In the genomic region with DNA sequence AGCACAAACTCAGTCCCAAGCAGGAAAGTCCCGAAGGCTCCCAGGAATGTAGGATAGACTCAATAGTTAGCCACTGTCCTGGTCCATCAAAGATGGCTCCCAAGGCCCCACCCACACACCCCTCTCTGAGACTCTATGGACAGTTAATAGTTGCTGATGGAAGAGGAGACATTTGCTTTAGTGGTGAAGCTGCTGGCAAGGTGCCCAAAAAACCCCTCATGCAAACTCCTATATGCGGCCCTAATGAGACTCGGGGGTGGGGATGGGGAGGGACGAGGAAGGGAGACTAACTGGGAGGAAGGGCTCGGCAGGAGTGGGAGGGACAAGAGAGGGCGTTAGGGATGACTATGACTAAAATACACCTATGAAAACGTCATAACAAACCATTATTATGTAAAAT, we compare ENCODE assay signal across 22 mouse cellular contexts. TPM values are rescaled to one million over a fixed set of nuclear protein-coding genes. Genes with fewer than 3 reads are reported as not detected.
DNase-seq lines count a peak whose midpoint lies in the region; ATAC-seq and TF ChIP-seq lines count a peak whose summit lies in the region.
"Had no signal": no experiment of that assay in that cellular context is flagged by ENCODE, and none has a peak within 500 bp of the region (broad histone marks: within the 10 kb centered on the region; RNA-seq: fewer than 3 reads in every experiment).

No protein-coding gene starts in this region.

- TF ChIP-seq EP300 in stomach, postnatal 0 days (optimal IDR thresholded peaks at IDR 0.05): no peak

- no peaks in the 10 kb centered on the region for H3K36me3 ChIP-seq in heart, embryonic 15.5 days
- H3K36me3 ChIP-seq in kidney, postnatal 0 days (ENCODE audit: insufficient read depth, low read length): peaks cover 5% of the 10 kb centered on the region; the same call in 1 of the 2 replicates
- H3K36me3 ChIP-seq in limb, embryonic 12.5 days: peaks cover 12% of the 10 kb centered on the region
- 0 out of 2 replicates have a peak, but pooled peaks cover 3% of the 10 kb centered on the region for H3K36me3 ChIP-seq in stomach, postnatal 0 days (ENCODE audit: control insufficient read depth, insufficient read depth, low read length)
- H3K36me3 ChIP-seq: hindbrain, embryonic 15.5 days; neural tube, embryonic 13.5 days had no signal

- no peaks in the 10 kb centered on the region for H3K27me3 ChIP-seq in heart, embryonic 15.5 days
- no peaks in the 10 kb centered on the region for H3K27me3 ChIP-seq in kidney, postnatal 0 days (ENCODE audit: insufficient read depth, low read length)
- no peaks in the 10 kb centered on the region for H3K27me3 ChIP-seq in limb, embryonic 12.5 days
- H3K27me3 ChIP-seq in stomach, postnatal 0 days (ENCODE audit: control insufficient read depth, insufficient read depth, low read length): no peaks in the 10 kb centered on the region
- H3K27me3 ChIP-seq: hindbrain, embryonic 15.5 days; limb, embryonic 13.5 days; lung, embryonic 15.5 days; neural tube, embryonic 13.5 days had no signal

- H3K4me2 ChIP-seq in heart, embryonic 15.5 days: peak overlapping the region; percentile 33; the same call in 1 of the 2 replicates
- H3K4me2 ChIP-seq in kidney, postnatal 0 days (ENCODE audit: low read length): no peak overlapping the region
- no peak overlapping the region for H3K4me2 ChIP-seq in limb, embryonic 12.5 days
- H3K4me2 ChIP-seq in stomach, postnatal 0 days (replicated peaks; ENCODE audit: low read depth): no peak overlapping the region
- H3K4me2 ChIP-seq: hindbrain, embryonic 15.5 days; lung, embryonic 15.5 days; neural tube, embryonic 13.5 days had no signal

- 57% methylated on average over 7 of the region's 7 CpGs for WGBS in heart, embryonic 15.5 days
- 50% methylated on average over 7 of the region's 7 CpGs for WGBS in kidney, postnatal 0 days
- 75% methylated on average over 7 of the region's 7 CpGs for WGBS in limb, embryonic 12.5 days
- WGBS in stomach, postnatal 0 days: 54% methylated on average over 7 of the region's 7 CpGs

- H3K27ac ChIP-seq in heart, embryonic 15.5 days: peak overlapping the region; percentile 52
- peak overlapping the region; percentile 73; the same call in 1 of the 2 replicates for H3K27ac ChIP-seq in kidney, postnatal 0 days
- peak overlapping the region; percentile 66; the same call in 1 of the 2 replicates for H3K27ac ChIP-seq in limb, embryonic 12.5 days
- peak overlapping the region; percentile 40; the same call in 1 of the 2 replicates for H3K27ac ChIP-seq in stomach, postnatal 0 days (replicated peaks)
- H3K27ac ChIP-seq: heart, adult 2 months; hindbrain, embryonic 15.5 days; liver, embryonic 14.5 days; lung, embryonic 15.5 days; midbrain, embryonic 10.5 days; neural tube, embryonic 13.5 days had no signal

- no peak for DNase-seq in heart, postnatal 4 days
- no peak for DNase-seq in kidney, postnatal 0 days (ENCODE audit: low spot score)
- DNase-seq in kidney, postnatal 10 days: no peak
- DNase-seq in stomach, postnatal 0 days (ENCODE audit: low spot score): no peak
- no peak for DNase-seq in left cerebral cortex, adult 9 months (ENCODE audit: low spot score in 2 of 2)
- DNase-seq: adrenal gland, postnatal 36 days; cerebellum, adult 11-12 months; cerebellum, postnatal 10 days; forebrain, postnatal 0 days; gastrocnemius, postnatal 25 days had no signal

- no peak overlapping the region for H3K9ac ChIP-seq in heart, embryonic 15.5 days
- H3K9ac ChIP-seq in kidney, postnatal 0 days (ENCODE audit: low read depth, low read length): no peak overlapping the region
- no peak overlapping the region for H3K9ac ChIP-seq in limb, embryonic 12.5 days (replicated peaks)
- H3K9ac ChIP-seq in stomach, postnatal 0 days (ENCODE audit: low read length): no peak overlapping the region
- H3K9ac ChIP-seq: forebrain, postnatal 0 days; hindbrain, embryonic 15.5 days; liver, embryonic 14.5 days; lung, embryonic 15.5 days; neural tube, embryonic 13.5 days had no signal

- no peak overlapping the region for H3K4me3 ChIP-seq in heart, embryonic 15.5 days
- no peak overlapping the region for H3K4me3 ChIP-seq in kidney, postnatal 0 days (replicated peaks; ENCODE audit: low read depth, low read length)
- H3K4me3 ChIP-seq in limb, embryonic 12.5 days (replicated peaks): no peak overlapping the region
- H3K4me3 ChIP-seq in stomach, postnatal 0 days (ENCODE audit: low read depth, low read length): no peak overlapping the region
- H3K4me3 ChIP-seq: embryonic facial prominence, embryonic 10.5 days; heart, adult 2 months; hindbrain, embryonic 15.5 days; limb, embryonic 13.5 days; lung, embryonic 15.5 days; midbrain, embryonic 10.5 days; myocyte; neural tube, embryonic 13.5 days had no signal

- TF ChIP-seq CTCF in kidney, postnatal 0 days (IDR thresholded peaks at IDR 0.05; ENCODE audit: low read depth): no peak
- no peak for TF ChIP-seq CTCF in stomach, postnatal 0 days (IDR thresholded peaks at IDR 0.05; ENCODE audit: low read depth)

- no peaks in the 10 kb centered on the region for H3K9me3 ChIP-seq in heart, embryonic 15.5 days (replicated peaks)
- no peaks in the 10 kb centered on the region for H3K9me3 ChIP-seq in kidney, postnatal 0 days (replicated peaks; ENCODE audit: low read length)
- no peaks in the 10 kb centered on the region for H3K9me3 ChIP-seq in limb, embryonic 12.5 days
- H3K9me3 ChIP-seq in stomach, postnatal 0 days (ENCODE audit: control insufficient read depth, low read length): no peaks in the 10 kb centered on the region
- H3K9me3 ChIP-seq: embryonic facial prominence, embryonic 10.5 days; hindbrain, embryonic 15.5 days; limb, embryonic 13.5 days; lung, embryonic 15.5 days; midbrain, embryonic 10.5 days; neural tube, embryonic 13.5 days had no signal

- H3K4me1 ChIP-seq in heart, embryonic 15.5 days (replicated peaks): peaks cover 24% of the 10 kb centered on the region
- peaks cover 17% of the 10 kb centered on the region for H3K4me1 ChIP-seq in kidney, postnatal 0 days (replicated peaks; ENCODE audit: insufficient read depth, low read length)
- peaks cover 38% of the 10 kb centered on the region for H3K4me1 ChIP-seq in limb, embryonic 12.5 days (replicated peaks)
- no peaks in the 10 kb centered on the region for H3K4me1 ChIP-seq in stomach, postnatal 0 days (replicated peaks; ENCODE audit: control insufficient read depth, insufficient read depth)

- ATAC-seq in heart, embryonic 15.5 days (replicated peaks; ENCODE audit: insufficient number of reproducible peaks, insufficient read depth, low FRiP score, low read depth): no peak
- no peak for ATAC-seq in kidney, postnatal 0 days (replicated peaks; ENCODE audit: low FRiP score, low read depth)
- no peak for ATAC-seq in limb, embryonic 12.5 days (ENCODE audit: insufficient number of reproducible peaks, insufficient read depth, low FRiP score, low TSS enrichment, low read depth)
- no peak for ATAC-seq in stomach, postnatal 0 days (ENCODE audit: low FRiP score, low TSS enrichment)
- ATAC-seq: forebrain, postnatal 0 days; midbrain, embryonic 16.5 days had no signal

RNA-seq across cellular contexts. Expression of a gene that starts 29.7 kb away (rescaled TPM):
- polyA plus RNA-seq in heart, embryonic 15.5 days (2015; fragmentation: Nextera tagmentation; extraction: Ambion mirVana): 4.3 and 7.9 TPM in 2 replicates
- total RNA-seq in heart, postnatal 4 days (2021): 1 to 10 TPM; 7.5 to 7.7 TPM
- 16.2 and 16.4 TPM in 2 replicates for polyA plus RNA-seq in kidney, postnatal 0 days (2015; fragmentation: Nextera tagmentation; extraction: Ambion mirVana)
- 13.7 and 14.2 TPM in 2 replicates for polyA plus RNA-seq in limb, embryonic 12.5 days (2016; fragmentation: Nextera tagmentation; extraction: Ambion mirVana)
- 11.4 and 13.6 TPM in 2 replicates for polyA plus RNA-seq in stomach, postnatal 0 days (2015; fragmentation: Nextera tagmentation; extraction: Ambion mirVana)
- polyA plus RNA-seq: myocyte had no signal
